Mouse (Mus musculus) right cerebral cortex, adult 18-20 months (tissue): ENCODE measurements around the gene Rrad.
"Not testable (repeated sequence)": the region's sequence is repeated elsewhere in the genome, so short reads cannot be mapped to it uniquely, and the experiment has no call there.

Source experiments
- DNase-seq: peaks from one replicate; pipeline ENCODE4 v3.0.0; 2022; ENCODE audit warnings: mixed read lengths

The Rrad gene

GRCm38 (mm10) chr8:104630981-104631663, at the start of gene Rrad:
Gene Rrad (minus strand): TSS chr8:104631327.
- no peak for DNase-seq

DNA sequence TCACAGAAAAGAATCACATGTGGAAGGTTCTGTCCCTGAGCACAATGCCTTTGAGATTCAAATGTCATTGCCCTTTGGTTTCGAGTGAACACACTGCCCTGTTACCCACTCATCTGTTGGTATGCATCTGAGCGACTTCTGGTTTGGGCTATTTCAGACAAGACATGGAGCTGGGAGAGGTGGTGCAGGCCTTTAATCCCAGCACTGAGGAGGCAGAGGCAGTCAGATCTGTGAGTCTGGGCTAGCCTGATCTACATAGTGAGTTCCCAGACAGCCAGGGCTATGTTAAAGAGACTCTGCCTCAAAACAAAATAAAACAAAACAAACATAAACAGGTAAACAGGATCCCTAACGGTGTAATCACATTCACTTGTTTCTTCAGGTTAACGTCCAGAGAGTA, 24.5 kb upstream of the Rrad start:
- DNase-seq: no peak

DNA sequence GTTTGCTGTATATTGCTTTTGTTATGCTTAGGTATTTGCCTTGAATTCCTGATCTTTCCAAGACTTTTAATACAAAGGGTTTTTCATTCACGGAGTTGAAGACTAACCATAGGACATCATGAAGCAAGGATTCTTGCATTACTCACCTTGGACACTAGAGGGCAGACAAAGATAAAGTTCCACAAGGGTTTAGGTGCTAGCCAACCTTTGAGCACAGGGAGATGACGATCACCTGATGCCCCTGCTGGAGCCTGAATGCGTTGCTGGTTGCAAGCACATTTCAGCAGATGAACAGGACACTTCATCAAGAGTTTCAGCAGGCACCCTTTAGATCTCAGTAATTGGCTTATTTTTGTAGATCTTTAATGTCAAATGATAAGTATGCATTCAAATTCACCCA, 23.9 kb upstream of the Rrad start:
- DNase-seq: peak; percentile 84

- not testable (repeated sequence) for DNase-seq
Observed at GRCm38 (mm10) chr8:104644187-104644586, 13.1 kb upstream of the Rrad start.

DNA sequence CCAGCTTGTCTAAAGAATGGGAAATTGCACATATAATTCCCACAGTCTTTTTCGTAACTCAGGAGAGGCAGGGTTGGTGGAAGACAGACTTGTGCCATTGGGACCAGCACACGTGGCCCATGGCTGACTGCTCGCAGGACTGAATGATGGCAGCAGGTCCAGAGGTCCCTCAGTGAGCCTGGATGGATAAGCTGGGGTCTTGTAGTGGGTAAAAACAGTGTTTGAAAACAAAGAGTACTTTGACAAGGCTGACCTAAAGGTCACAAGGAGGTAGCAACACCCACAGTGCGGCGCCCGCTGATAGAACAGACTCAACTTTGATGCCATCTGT, 11.2 kb upstream of the Rrad start:
- DNase-seq: no peak

- peak; percentile 94 for DNase-seq
Observed at GRCm38 (mm10) chr8:104641426-104642323, 10.5 kb upstream of the Rrad start, which contains the start of gene Ciao2b. Gene Ciao2b (minus strand): TSS chr8:104641965.

DNA sequence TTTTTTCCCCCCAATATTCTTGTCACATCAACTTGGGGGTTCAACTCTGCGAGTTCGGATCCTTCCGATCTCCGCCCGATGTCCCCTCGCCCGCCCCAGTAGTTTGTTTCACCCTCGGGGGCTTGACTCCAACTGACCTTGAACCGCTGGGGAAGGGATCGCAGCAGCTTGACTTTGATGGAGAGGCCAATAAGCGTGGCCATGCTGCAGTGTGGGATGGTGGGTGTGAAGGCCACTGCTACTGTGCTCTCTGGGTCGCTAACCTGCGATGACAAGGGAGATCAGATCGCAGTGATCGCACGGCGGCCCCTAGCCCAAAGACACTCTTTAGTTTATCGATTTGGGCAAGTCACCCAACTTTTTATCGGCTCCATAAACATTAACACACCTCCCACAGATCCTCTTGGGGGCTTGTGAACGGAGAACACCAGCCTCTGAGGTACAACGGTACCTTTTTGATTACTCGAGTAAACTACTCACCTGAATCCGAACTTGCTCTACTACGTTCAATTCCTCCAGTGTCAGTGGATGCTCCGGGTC, 9.8 kb upstream of the Rrad start:
- DNase-seq: no peak

DNA sequence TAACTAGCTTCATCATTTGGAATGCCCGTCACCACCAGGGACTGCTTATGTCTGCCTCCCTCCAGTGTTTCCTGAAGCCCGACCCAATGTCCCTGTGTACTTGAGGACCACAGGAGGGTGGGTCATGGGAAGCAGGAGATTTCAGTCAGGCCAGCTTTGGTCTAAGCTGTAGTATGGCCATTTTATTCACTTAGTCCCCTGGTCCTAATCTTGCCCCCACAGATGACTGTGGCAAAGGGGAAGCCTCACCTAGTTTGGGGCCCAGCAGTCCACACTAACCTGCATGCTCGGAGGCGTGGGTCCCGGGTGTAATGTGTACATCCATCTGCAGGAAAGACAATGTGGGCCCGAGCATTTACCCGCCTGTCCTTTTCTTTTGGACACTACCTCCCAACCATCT, 9.1 kb upstream of the Rrad start:
- DNase-seq: no peak

DNA sequence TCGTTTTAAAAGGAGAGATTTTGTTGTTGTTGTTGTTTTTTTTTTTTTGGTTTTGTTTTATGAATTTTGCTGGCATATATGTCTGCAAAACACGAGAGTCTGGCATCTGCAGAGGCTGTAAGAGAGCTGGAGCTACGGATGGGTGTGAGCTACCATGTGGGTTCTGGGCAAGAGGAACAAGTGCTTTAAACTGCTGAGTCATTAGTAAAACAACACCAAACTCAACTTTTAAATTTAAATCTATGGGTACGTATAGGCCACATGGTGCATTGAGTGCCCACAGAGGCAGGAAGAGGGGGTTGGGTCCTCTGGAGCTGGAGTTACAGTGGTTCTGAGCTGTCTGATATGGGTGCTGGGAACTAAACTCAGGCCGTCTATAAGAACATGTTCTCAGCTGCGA, 6.9 kb upstream of the Rrad start:
- no peak for DNase-seq

DNA sequence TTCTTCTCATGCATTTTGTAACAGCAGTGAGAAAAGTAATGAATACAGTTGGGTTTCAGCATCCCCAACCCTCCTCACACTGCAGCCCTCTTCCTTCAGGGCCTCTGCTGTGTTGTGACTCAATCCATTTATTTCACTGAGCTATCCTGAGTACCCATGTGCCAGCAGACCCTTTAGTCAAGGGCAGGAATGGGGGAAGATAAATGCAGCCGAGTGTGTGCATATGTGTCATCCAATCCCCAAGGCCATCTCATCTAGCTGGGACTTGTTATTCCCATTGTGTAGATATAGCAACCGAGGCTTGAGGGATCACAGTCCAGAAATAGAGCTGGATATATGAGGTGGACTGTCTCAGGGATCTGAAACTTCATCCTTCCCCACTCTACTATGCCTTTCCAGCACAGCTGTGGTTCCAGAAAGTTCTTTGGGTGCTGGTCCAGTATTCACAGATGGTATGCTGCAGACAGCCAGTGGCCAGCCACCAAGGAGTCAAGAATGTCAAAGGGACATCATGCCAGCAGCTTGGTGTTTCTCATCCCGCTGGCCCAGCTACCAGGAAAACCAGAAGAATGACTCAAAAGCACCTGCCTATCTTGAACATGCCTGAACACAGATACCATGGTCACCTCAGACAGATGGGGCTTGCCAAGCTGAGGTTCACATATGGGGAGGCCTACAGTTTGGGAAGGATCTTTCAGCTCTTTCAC, 4.0 kb upstream of the Rrad start:
- DNase-seq: no peak

DNA sequence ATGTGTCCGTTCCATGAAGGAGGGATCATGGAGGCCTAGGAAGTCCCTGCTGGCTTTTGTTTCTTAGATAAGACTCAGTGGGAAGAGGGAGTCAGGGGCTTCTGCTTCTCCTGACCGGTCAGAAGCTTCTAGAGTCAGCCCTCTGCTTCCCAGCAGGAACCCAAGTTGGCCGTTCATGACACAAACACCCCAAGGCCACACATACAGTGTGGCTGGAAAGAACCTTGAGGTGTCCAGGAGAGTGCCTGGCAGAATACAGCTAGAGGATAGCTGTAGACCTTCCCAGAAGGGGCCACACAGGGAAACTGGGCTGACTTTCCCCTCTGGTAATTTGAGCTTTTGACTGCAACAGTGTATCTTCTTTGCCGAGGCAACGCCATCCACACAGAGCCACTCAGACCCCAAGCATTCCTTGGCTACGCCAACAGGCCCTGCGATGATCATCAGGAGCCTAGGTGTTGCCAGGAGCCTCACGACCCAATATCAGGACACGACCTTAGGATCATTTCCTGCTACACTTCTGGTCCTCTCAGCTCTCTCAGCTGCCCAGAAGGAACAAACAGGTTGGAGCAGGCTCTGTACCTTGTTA, 2.1 kb upstream of the Rrad start:
- no peak for DNase-seq

DNA sequence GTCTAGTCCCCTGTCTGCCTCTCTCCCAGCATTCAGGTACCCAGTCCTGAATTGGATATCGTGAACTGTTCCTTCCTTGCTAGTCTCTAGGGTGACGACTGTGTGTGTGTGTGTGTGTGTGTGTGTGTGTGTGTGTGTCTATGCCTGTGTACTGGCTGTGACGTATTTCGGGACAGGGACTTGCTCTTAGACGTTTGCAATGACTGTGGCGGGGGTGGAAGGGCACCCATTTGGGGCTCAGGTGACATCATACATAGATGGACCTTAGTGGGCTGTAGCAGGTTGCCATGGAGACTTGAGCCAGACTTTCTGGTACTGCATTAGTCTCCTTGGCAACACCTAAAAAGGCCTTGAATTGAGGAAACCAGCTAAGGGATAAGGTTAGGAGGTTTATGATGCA, 1.4 kb upstream of the Rrad start:
- DNase-seq: peak; percentile 44

DNA sequence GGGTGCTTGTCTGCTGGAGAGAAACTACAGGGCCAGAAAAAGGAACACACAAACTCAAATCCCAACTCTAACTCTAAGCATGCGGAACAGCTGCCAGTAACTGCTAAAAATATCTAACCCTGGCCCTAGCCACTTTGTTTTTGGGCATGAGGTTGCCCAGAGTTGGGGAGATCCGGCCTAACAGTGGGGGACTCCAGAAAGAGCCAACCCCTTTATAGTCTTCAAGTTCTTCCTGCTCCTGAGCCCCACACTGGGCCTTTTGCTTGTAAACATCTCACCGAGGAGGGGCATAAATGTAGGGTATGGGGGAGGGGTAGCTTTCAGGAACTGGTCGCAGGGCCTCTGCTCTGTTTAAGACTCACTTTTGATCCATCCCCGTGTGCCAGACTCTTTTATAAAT, 848 bp upstream of the Rrad start:
- no peak for DNase-seq

- DNase-seq: no peak
Observed at GRCm38 (mm10) chr8:104630574-104630973, 553 bp downstream of the Rrad start.

DNA sequence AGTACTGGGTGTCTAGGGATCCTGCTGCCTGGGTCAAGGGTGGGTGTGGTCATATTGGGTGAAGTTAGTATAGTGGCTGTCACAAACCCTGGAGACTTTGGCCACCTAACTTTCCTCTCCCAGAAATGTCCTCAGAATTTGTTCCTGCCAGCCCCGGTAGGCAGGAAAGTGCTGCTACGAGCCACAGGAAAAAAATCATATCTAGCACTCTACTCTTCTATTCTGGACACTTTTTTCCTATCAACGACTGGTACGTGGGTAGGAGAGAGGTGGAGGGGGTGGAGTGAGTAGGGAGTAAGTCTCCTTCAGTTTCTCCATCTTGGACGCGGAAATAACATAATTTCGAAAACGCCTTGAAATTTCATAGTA, 1.0 kb downstream of the Rrad start:
- DNase-seq: no peak

DNA sequence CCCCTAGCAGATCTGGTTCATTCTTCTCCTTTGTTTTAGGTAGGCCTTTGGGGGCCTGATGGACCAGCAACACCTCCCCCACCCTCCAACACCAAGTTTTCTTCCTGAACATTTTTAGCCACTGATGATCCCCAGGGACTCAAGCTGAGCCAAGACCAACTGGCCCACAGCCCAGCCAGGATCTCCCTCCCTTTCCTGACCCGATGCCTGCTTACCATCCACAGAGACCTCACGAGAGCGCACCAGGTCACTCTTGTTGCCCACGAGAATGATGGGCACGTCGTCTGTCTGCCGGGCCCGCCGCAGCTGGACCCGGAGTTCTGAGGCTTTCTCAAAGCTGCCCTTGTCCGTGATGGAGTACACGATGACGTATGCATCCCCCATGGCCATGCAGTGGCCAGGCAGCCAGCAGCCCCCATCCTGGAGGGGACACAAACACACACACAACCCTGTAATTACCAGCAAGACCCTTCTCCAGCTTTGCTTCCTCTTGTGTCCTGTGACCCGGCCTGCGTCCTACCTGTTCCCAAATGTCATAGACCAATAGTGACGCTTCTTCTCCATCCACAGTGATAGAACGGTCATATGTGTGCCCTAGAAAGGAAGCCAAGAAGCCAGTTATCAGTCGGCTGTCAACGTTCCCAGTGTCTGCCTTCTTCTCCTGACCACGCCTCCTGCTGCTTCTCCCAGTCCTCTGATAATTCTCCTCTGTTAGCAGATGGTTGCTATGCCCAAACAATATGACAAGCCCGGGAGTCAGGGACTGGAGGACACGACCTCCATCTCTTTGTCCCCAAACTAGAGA, 1.6 kb downstream of the Rrad start:
- DNase-seq: no peak

DNA sequence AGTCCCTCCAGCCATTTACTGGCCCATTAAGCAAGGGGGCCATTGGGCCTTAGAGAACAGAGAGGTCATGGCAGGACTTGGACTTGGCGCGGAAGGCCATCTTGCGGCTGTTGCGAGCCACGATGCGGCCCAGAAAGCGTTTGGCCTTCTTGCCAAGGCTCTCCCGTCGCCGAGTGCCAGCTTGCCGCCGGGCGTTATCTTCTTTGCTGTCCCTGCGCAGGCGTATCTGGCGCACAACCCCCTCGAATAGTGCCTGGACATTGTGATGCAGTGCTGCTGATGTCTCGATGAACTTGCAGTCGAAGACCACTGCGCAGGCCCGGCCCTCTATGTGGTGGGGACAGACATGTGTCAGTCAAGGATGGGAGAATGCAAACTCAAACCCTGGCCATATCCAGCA, 2.7 kb downstream of the Rrad start:
- DNase-seq: no peak

- no peak for DNase-seq
Observed at GRCm38 (mm10) chr8:104627065-104627740, 3.9 kb downstream of the Rrad start.

DNA sequence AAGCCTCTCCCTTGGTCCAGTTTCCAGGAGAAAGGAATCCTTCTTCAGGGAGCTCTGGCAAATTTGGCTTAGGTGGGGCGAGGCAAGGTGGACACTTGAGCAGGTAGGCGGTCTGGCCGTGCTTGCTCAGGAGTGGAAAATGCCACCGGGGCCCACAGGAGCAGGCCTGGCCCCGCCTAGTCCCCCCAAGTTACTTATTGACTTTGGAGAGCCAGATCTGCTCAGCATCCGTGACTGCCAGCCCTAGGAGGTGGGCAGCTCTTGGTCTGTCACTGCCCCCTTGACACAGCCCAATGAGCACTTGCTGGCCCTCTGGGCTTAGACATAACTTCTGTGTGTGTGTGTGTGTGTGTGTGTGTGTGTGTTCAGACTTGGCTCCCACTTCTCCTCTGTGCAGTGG, 7.0 kb downstream of the Rrad start, which contains the start of gene Cdh16:
TSS of gene Cdh16 (minus strand) at position 236 of the 400 bp plus-strand sequence.
- no peak for DNase-seq

- no peak for DNase-seq
Observed at GRCm38 (mm10) chr8:104620765-104621164, 10.4 kb downstream of the Rrad start.

DNA sequence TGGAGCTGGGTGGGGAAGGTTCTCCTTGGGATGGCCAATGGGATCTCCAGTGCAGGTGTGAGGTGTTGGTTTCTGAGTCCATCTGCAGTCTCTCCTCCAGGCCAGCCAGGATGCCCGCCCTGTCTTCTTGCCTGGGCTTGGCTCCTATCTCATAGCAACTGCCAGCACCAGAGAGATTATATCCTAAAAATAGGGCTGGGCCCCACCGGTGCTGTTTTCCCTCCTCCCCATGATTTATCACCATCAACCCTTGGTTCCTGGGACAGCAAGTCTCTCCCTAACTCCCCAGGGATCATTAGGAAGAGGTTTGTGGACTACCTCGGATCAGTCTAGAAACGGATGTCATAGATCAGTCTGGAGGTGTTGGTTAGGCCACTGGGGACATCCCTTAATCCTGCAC, 18.0 kb downstream of the Rrad start:
- DNase-seq: no peak

- no peak for DNase-seq
Observed at GRCm38 (mm10) chr8:104611613-104612012, 19.5 kb downstream of the Rrad start.
